Mouse (Mus musculus): ENCODE results near the gene Plxdc2. TPM values are rescaled to one million over a fixed set of nuclear protein-coding genes. Genes with fewer than 3 reads are reported as not detected.

Plxdc2 gene
- polyA plus RNA-seq, 1 experiment from 2014 or later, result 15.6 TPM

- DNase-seq (ENCODE audit: extremely low spot score, low spot score), result peak; percentile 31
- Histone ChIP-seq H3K27ac (peak overlapping the region; percentile 56), H3K36me3 (replicated peaks) (no peaks in the 10 kb centered on the region), H3K9me3 (peaks cover 3% of the 10 kb centered on the region; the same call in 1 of the 2 replicates), H3K4me3 (no peak overlapping the region), H3K4me1 (peaks cover 15% of the 10 kb centered on the region), H3K27me3 (ENCODE audit: poor library complexity, severe bottlenecking) (no peaks in the 10 kb centered on the region)
- WGBS, result 34% methylated on average over 7 of the region's 7 CpGs
These were observed 94.9 kb downstream of the Plxdc2 start for GRCm38 (mm10) chr2:16450838-16451665.

GRCm38 (mm10) chr2:16451666-16452009 is 95.5 kb downstream of the Plxdc2 start:
- no peak for DNase-seq (ENCODE audit: extremely low spot score, low spot score)
- Histone ChIP-seq H3K36me3 (replicated peaks) (no peaks in the 10 kb centered on the region), H3K4me1 (peaks cover 15% of the 10 kb centered on the region), H3K27me3 (ENCODE audit: poor library complexity, severe bottlenecking) (no peaks in the 10 kb centered on the region), H3K4me3 (no peak overlapping the region), H3K9me3 (peaks cover 3% of the 10 kb centered on the region; the same call in 1 of the 2 replicates), H3K27ac (peak overlapping the region; percentile 56; the same call in 1 of the 2 replicates)
- WGBS, result 97% methylated on average over 4 of the region's 4 CpGs

- Histone ChIP-seq H3K36me3 (replicated peaks) (no peaks in the 10 kb centered on the region), H3K4me1 (peaks cover 15% of the 10 kb centered on the region)
- WGBS, result 92% methylated on average over 3 of the region's 3 CpGs
These were observed 96.0 kb downstream of the Plxdc2 start for GRCm38 (mm10) chr2:16452080-16452479.

GRCm38 (mm10) chr2:16456264-16456780 is 100.2 kb downstream of the Plxdc2 start:
- peaks cover 4% of the 10 kb centered on the region for H3K4me1 ChIP-seq
- no peak for DNase-seq (ENCODE audit: extremely low spot score, low spot score)
- no peak overlapping the region for H3K4me3 ChIP-seq
- no peak overlapping the region for H3K27ac ChIP-seq
- WGBS, result 93% methylated on average over 1 of the region's 1 CpGs
- no peaks in the 10 kb centered on the region for H3K27me3 ChIP-seq (ENCODE audit: poor library complexity, severe bottlenecking)
- H3K9me3 ChIP-seq, result peaks cover 3% of the 10 kb centered on the region; the same call in 1 of the 2 replicates
- H3K36me3 ChIP-seq (replicated peaks), result no peaks in the 10 kb centered on the region

More at GRCm38 (mm10) chr2:16452080-16452479, 96.0 kb downstream of the Plxdc2 start:
- no peak for DNase-seq (ENCODE audit: extremely low spot score, low spot score)
- Histone ChIP-seq H3K9me3 (peaks cover 3% of the 10 kb centered on the region; the same call in 1 of the 2 replicates), H3K27ac (no peak overlapping the region), H3K27me3 (ENCODE audit: poor library complexity, severe bottlenecking) (no peaks in the 10 kb centered on the region), H3K4me3 (no peak overlapping the region)

GRCm38 (mm10) chr2:16459490-16459889 is 103.4 kb downstream of the Plxdc2 start:
- no peaks in the 10 kb centered on the region for H3K36me3 ChIP-seq (replicated peaks)
- WGBS, result 78% methylated on average over 1 of the region's 1 CpGs
- H3K27ac ChIP-seq, result no peak overlapping the region
- DNase-seq (ENCODE audit: extremely low spot score, low spot score), result no peak
- no peaks in the 10 kb centered on the region for H3K27me3 ChIP-seq (ENCODE audit: poor library complexity, severe bottlenecking)
- no peaks in the 10 kb centered on the region for H3K9me3 ChIP-seq
- no peak overlapping the region for H3K4me3 ChIP-seq
- H3K4me1 ChIP-seq, result no peaks in the 10 kb centered on the region

GRCm38 (mm10) chr2:16470099-16470498 is 114.0 kb downstream of the Plxdc2 start:
- Histone ChIP-seq H3K4me3 (no peak overlapping the region), H3K4me1 (peaks cover 7% of the 10 kb centered on the region; the same call in 1 of the 2 replicates), H3K27me3 (ENCODE audit: poor library complexity, severe bottlenecking) (no peaks in the 10 kb centered on the region), H3K36me3 (replicated peaks) (no peaks in the 10 kb centered on the region), H3K27ac (no peak overlapping the region), H3K9me3 (no peaks in the 10 kb centered on the region)
- 71% methylated on average over 3 of the region's 3 CpGs for WGBS
- DNase-seq (ENCODE audit: extremely low spot score, low spot score), result no peak

- Histone ChIP-seq H3K4me3 (no peak overlapping the region), H3K4me1 (no peaks in the 10 kb centered on the region), H3K36me3 (replicated peaks) (no peaks in the 10 kb centered on the region), H3K27me3 (ENCODE audit: poor library complexity, severe bottlenecking) (no peaks in the 10 kb centered on the region), H3K9me3 (no peaks in the 10 kb centered on the region), H3K27ac (no peak overlapping the region)
- DNase-seq (ENCODE audit: extremely low spot score, low spot score), result no peak
- WGBS, result 93% methylated on average over 2 of the region's 2 CpGs
These were observed 127.8 kb downstream of the Plxdc2 start for GRCm38 (mm10) chr2:16483943-16484342.

GRCm38 (mm10) chr2:16485970-16486369 is 129.9 kb downstream of the Plxdc2 start:
- no peak for DNase-seq (ENCODE audit: extremely low spot score, low spot score)
- Histone ChIP-seq H3K4me1 (no peaks in the 10 kb centered on the region), H3K9me3 (no peaks in the 10 kb centered on the region), H3K36me3 (replicated peaks) (no peaks in the 10 kb centered on the region), H3K27me3 (ENCODE audit: poor library complexity, severe bottlenecking) (no peaks in the 10 kb centered on the region), H3K27ac (no peak overlapping the region), H3K4me3 (no peak overlapping the region)
- 76% methylated on average over 3 of the region's 3 CpGs for WGBS

GRCm38 (mm10) chr2:16491242-16491641 is 135.1 kb downstream of the Plxdc2 start:
- Histone ChIP-seq H3K4me3 (no peak overlapping the region), H3K27me3 (ENCODE audit: poor library complexity, severe bottlenecking) (no peaks in the 10 kb centered on the region), H3K27ac (no peak overlapping the region), H3K36me3 (replicated peaks) (no peaks in the 10 kb centered on the region), H3K4me1 (no peaks in the 10 kb centered on the region), H3K9me3 (no peaks in the 10 kb centered on the region)
- WGBS, result 83% methylated on average over 3 of the region's 3 CpGs
- no peak for DNase-seq (ENCODE audit: extremely low spot score, low spot score)

- Histone ChIP-seq H3K36me3 (replicated peaks) (no peaks in the 10 kb centered on the region), H3K27ac (no peak overlapping the region), H3K9me3 (no peaks in the 10 kb centered on the region), H3K27me3 (ENCODE audit: poor library complexity, severe bottlenecking) (no peaks in the 10 kb centered on the region), H3K4me3 (no peak overlapping the region), H3K4me1 (0 out of 2 replicates have a peak, but pooled peaks cover 4% of the 10 kb centered on the region)
- 51% methylated on average over 1 of the region's 1 CpGs for WGBS
- DNase-seq (ENCODE audit: extremely low spot score, low spot score), result no peak
These were observed 146.7 kb downstream of the Plxdc2 start for GRCm38 (mm10) chr2:16502843-16503242.

- DNase-seq (ENCODE audit: extremely low spot score, low spot score), result no peak
- Histone ChIP-seq H3K4me3 (no peak overlapping the region), H3K27me3 (ENCODE audit: poor library complexity, severe bottlenecking) (no peaks in the 10 kb centered on the region), H3K36me3 (replicated peaks) (no peaks in the 10 kb centered on the region), H3K27ac (no peak overlapping the region), H3K4me1 (0 out of 2 replicates have a peak, but pooled peaks cover 4% of the 10 kb centered on the region), H3K9me3 (no peaks in the 10 kb centered on the region)
- 82% methylated on average over 3 of the region's 3 CpGs for WGBS
These were observed 151.6 kb downstream of the Plxdc2 start for GRCm38 (mm10) chr2:16507540-16508230.

- no peak for DNase-seq (ENCODE audit: extremely low spot score, low spot score)
- no peaks in the 10 kb centered on the region for H3K9me3 ChIP-seq
- peaks cover 16% of the 10 kb centered on the region for H3K4me1 ChIP-seq
- 76% methylated on average over 2 of the region's 2 CpGs for WGBS
- H3K27me3 ChIP-seq (ENCODE audit: poor library complexity, severe bottlenecking), result no peaks in the 10 kb centered on the region
- no peaks in the 10 kb centered on the region for H3K36me3 ChIP-seq (replicated peaks)
- H3K4me3 ChIP-seq, result no peak overlapping the region
- peak overlapping the region; percentile 65; the same call in 1 of the 2 replicates for H3K27ac ChIP-seq
These were observed 162.0 kb downstream of the Plxdc2 start for GRCm38 (mm10) chr2:16518148-16518547.

GRCm38 (mm10) chr2:16523427-16523826 is 167.3 kb downstream of the Plxdc2 start:
- Histone ChIP-seq H3K4me3 (no peak overlapping the region), H3K27ac (no peak overlapping the region), H3K4me1 (peaks cover 6% of the 10 kb centered on the region), H3K36me3 (replicated peaks) (no peaks in the 10 kb centered on the region), H3K27me3 (ENCODE audit: poor library complexity, severe bottlenecking) (no peaks in the 10 kb centered on the region), H3K9me3 (no peaks in the 10 kb centered on the region)
- WGBS, result 83% methylated on average over 1 of the region's 1 CpGs
- DNase-seq (ENCODE audit: extremely low spot score, low spot score), result no peak
